ENCODE assay signal across 38 mouse cellular contexts in the genomic region with DNA sequence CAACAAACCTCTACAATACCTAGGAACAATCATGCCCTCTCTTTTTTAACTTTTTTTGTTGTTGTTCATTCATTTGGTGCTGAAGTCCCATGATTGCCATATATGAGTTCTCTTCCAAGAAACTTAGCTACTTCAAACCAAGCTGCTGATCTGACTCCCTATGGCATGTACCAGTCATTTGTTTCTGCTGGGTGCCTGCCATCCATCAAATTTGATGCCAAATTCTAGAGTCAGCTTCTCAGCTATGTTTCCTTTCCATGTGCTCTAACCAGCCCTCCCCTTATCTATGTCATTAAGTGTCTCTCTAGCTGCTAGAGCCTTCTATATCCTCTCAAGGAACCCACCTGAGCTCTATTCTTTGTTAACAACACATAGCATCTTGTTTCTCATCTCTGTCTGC. TPM values are rescaled to one million over a fixed set of nuclear protein-coding genes. Genes with fewer than 3 reads are reported as not detected.
"Had no signal": no experiment of that assay in that cellular context is flagged by ENCODE, and none has a peak within 500 bp of the region (broad histone marks: within the 10 kb centered on the region; RNA-seq: fewer than 3 reads in every experiment).

No protein-coding gene starts in this region.

- H3K4me3 ChIP-seq: heart, embryonic 13.5 days; heart, embryonic 15.5 days; hindbrain, embryonic 10.5 days; hindbrain, embryonic 12.5 days; hindbrain, embryonic 13.5 days; hindbrain, embryonic 15.5 days; intestine, embryonic 15.5 days; kidney, embryonic 15.5 days; layer of hippocampus, adult 2 months; left cerebral cortex, adult 2 months had no signal

- H3K27ac ChIP-seq: heart, embryonic 13.5 days; heart, embryonic 15.5 days; hindbrain, embryonic 10.5 days; hindbrain, embryonic 12.5 days; hindbrain, embryonic 13.5 days; hindbrain, embryonic 14.5 days; hindbrain, embryonic 15.5 days; hindbrain, postnatal 0 days; intestine, embryonic 15.5 days; kidney, embryonic 15.5 days; kidney, postnatal 0 days; layer of hippocampus, adult 2 months; left cerebral cortex, adult 2 months had no signal

- DNase-seq: heart, postnatal 10 days; heart, postnatal 14 days; heart, postnatal 36 days; heart, postnatal 4 days; kidney, adult 11 months; kidney, adult 18-20 months; kidney, adult 2 months; kidney, adult 8-10 months; kidney, adult 9 months; kidney, postnatal 10 days; kidney, postnatal 14 days; kidney, postnatal 25 days; kidney, postnatal 36 days; kidney, postnatal 4 days; layer of hippocampus, adult 9-11 months; layer of hippocampus, postnatal 36 days had no signal

RNA-seq across cellular contexts. Expression of a gene that starts 39.8 kb away (rescaled TPM):
- total RNA-seq: heart, postnatal 10 days; heart, postnatal 14 days; heart, postnatal 25 days; heart, postnatal 36 days; heart, postnatal 4 days; hematopoietic stem cell, adult 5-6 weeks; hindbrain, postnatal 0 days; layer of hippocampus, adult 18-20 months; layer of hippocampus, adult 2 months; layer of hippocampus, adult 8-10 months; layer of hippocampus, postnatal 10 days; layer of hippocampus, postnatal 14 days; layer of hippocampus, postnatal 25 days; layer of hippocampus, postnatal 36 days; left cerebral cortex, adult 18-20 months; left cerebral cortex, adult 2 months; left cerebral cortex, adult 8-10 months had no signal
